Mouse (Mus musculus) Muller cell, postnatal 12 days (primary cell): ENCODE data around the gene Ak2.

Experiments used
- DNase-seq: peaks from one replicate; pipeline ENCODE4 v3.0.0-alpha.2; 2015; ENCODE audit errors: inconsistent ontology term

Gene Ak2

GRCm38 (mm10) chr4:128991500-128992008, at the start of gene Ak2:
Gene Ak2, plus strand, starts transcription at chr4:128991958.
- DNase-seq = no peak

- DNase-seq = no peak
Measured at GRCm38 (mm10) chr4:128942346-128942745, 49.4 kb upstream of the Ak2 start.

- DNase-seq = no peak
Measured at GRCm38 (mm10) chr4:128946736-128947135, 45.0 kb upstream of the Ak2 start.

- no peak for DNase-seq
Measured at GRCm38 (mm10) chr4:128947326-128947933, 44.3 kb upstream of the Ak2 start.

- no peak for DNase-seq
Measured at GRCm38 (mm10) chr4:128948137-128948674, 43.6 kb upstream of the Ak2 start.

GRCm38 (mm10) chr4:128949470-128950005, 42.2 kb upstream of the Ak2 start:
- DNase-seq = no peak

GRCm38 (mm10) chr4:128950461-128950860, 41.3 kb upstream of the Ak2 start:
- peak; percentile 94 for DNase-seq

GRCm38 (mm10) chr4:128953851-128954250, 37.9 kb upstream of the Ak2 start:
- no peak for DNase-seq

- peak; percentile 85 for DNase-seq
Measured at GRCm38 (mm10) chr4:128957155-128957911, 34.4 kb upstream of the Ak2 start.

GRCm38 (mm10) chr4:128958156-128958555, 33.6 kb upstream of the Ak2 start:
- no peak for DNase-seq

- DNase-seq = no peak
Measured at GRCm38 (mm10) chr4:128958849-128959248, 32.9 kb upstream of the Ak2 start.

- DNase-seq = no peak
Measured at GRCm38 (mm10) chr4:128959676-128960075, 32.1 kb upstream of the Ak2 start.

GRCm38 (mm10) chr4:128961301-128962028, 30.3 kb upstream of the Ak2 start:
- no peak for DNase-seq

GRCm38 (mm10) chr4:128962029-128962925, 29.5 kb upstream of the Ak2 start, which contains the start of gene Azin2:
Gene Azin2, minus strand, starts transcription at chr4:128962442.
- DNase-seq = peak; percentile 96

- DNase-seq = no peak
Measured at GRCm38 (mm10) chr4:128962926-128963290, 28.9 kb upstream of the Ak2 start.

GRCm38 (mm10) chr4:128966751-128967150, 25.0 kb upstream of the Ak2 start:
- DNase-seq = no peak

GRCm38 (mm10) chr4:128969081-128969480, 22.7 kb upstream of the Ak2 start:
- DNase-seq = no peak

- DNase-seq = no peak
Measured at GRCm38 (mm10) chr4:128969607-128970416, 21.9 kb upstream of the Ak2 start.

GRCm38 (mm10) chr4:128970417-128970807, 21.3 kb upstream of the Ak2 start:
- DNase-seq = peak; percentile 77
